Mouse (Mus musculus) embryonic facial prominence, embryonic 15.5 days (tissue): Measurements from ENCODE around the gene Dynll1. TPM values are rescaled to one million over a fixed set of nuclear protein-coding genes. Genes with fewer than 3 reads are reported as not detected.

ENCODE experiments used
- ATAC-seq: fragments of 200-750 bp; cut with Nextera tagmentation; 2 replicates; pipeline ENCODE4 v1.8.0; 2017; ENCODE audit warnings: low read depth, moderate TSS enrichment; ENCODE audit not compliant: insufficient number of reproducible peaks, low FRiP score, low TSS enrichment
- H3K27ac ChIP-seq: fragments of 300-500 bp; sonication (generic); replicated peaks from 2 replicates; pipeline ENCODE4 v1.5.1; 2015; ENCODE audit warnings: mild to moderate bottlenecking, inconsistent platforms
- H3K27me3 ChIP-seq: fragments of 300-500 bp; sonication (generic); 2 replicates; pipeline ENCODE4 v1.6.1; 2015; ENCODE audit warnings: inconsistent platforms
- H3K36me3 ChIP-seq: fragments of 300-500 bp; sonication (generic); 2 replicates; pipeline ENCODE4 v1.6.1; 2015; ENCODE audit warnings: mild to moderate bottlenecking, inconsistent platforms
- H3K4me1 ChIP-seq: fragments of 300-500 bp; sonication (generic); 2 replicates; pipeline ENCODE4 v1.6.1; 2015; ENCODE audit warnings: inconsistent platforms
- H3K4me2 ChIP-seq: fragments of 300-500 bp; sonication (generic); replicated peaks from 2 replicates; pipeline ENCODE4 v1.6.1; 2015; ENCODE audit warnings: mild to moderate bottlenecking, inconsistent platforms
- H3K4me3 ChIP-seq: fragments of 300-500 bp; sonication (generic); replicated peaks from 2 replicates; pipeline ENCODE4 v1.5.1; 2015; ENCODE audit warnings: mild to moderate bottlenecking, inconsistent platforms
- H3K9ac ChIP-seq: fragments of 300-500 bp; sonication (generic); 2 replicates; pipeline ENCODE4 v1.6.1; 2015; ENCODE audit warnings: inconsistent platforms
- H3K9me3 ChIP-seq: fragments of 300-500 bp; sonication (generic); replicated peaks from 2 replicates; pipeline ENCODE4 v1.6.1; 2016; ENCODE audit warnings: inconsistent platforms
- WGBS: fragments of 180-500 bp; shearing (Covaris S2); methylation state at CpG from one replicate; pipeline ENCODE4 v1.1.7; 2015; 5-methylcytosine and 5-hydroxymethylcytosine counted together
- polyA plus RNA-seq: library from polyadenylated mRNA; unstranded; fragments of >200 nt; fragmentation: Nextera tagmentation; extraction: Ambion mirVana; gene quantifications from 2 replicates; pipeline ENCODE4 v1.2.1, GENCODE M21; 2015

Dynll1 gene
- 1,800 and 1,802 TPM in 2 replicates for polyA plus RNA-seq

GRCm38 (mm10) chr5:115300792-115301614 lies at the start of gene Dynll1:
Gene Dynll1, minus strand, starts transcription at chr5:115300999.
- H3K4me1 ChIP-seq, result peaks cover 31% of the 10 kb centered on the region
- peak within 1 kb of the TSS; percentile 97 for H3K27ac ChIP-seq
- under 1% methylated on average over 66 of the region's 66 CpGs for WGBS
- peak within 1 kb of the TSS; percentile 96 for H3K9ac ChIP-seq
- no peaks in the 10 kb centered on the region for H3K9me3 ChIP-seq
- peak; percentile 98 for ATAC-seq
- no peaks in the 10 kb centered on the region for H3K27me3 ChIP-seq
- peak within 1 kb of the TSS; percentile 93 for H3K4me3 ChIP-seq
- H3K36me3 ChIP-seq, result peaks cover 30% of the 10 kb centered on the region
- peak within 1 kb of the TSS; percentile 79 for H3K4me2 ChIP-seq

GRCm38 (mm10) chr5:115349225-115349555 lies 48.4 kb upstream of the Dynll1 start:
- Histone ChIP-seq H3K4me1 (peaks cover 13% of the 10 kb centered on the region), H3K9me3 (no peaks in the 10 kb centered on the region), H3K4me2 (peak overlapping the region; percentile 90), H3K27ac (peak overlapping the region; percentile 86), H3K9ac (peak overlapping the region; percentile 64), H3K4me3 (peak overlapping the region; percentile 94), H3K36me3 (peaks cover 24% of the 10 kb centered on the region), H3K27me3 (no peaks in the 10 kb centered on the region)
- ATAC-seq, result no peak
- under 1% methylated on average over 18 of the region's 18 CpGs for WGBS

GRCm38 (mm10) chr5:115348546-115349224 lies 47.9 kb upstream of the Dynll1 start, which contains the start of gene Cox6a1:
Gene Cox6a1, minus strand, starts transcription at chr5:115348981.
- Histone ChIP-seq H3K27me3 (no peaks in the 10 kb centered on the region), H3K9me3 (no peaks in the 10 kb centered on the region), H3K27ac (peak within 1 kb of the TSS; percentile 86), H3K4me2 (peak within 1 kb of the TSS; percentile 90), H3K4me1 (peaks cover 13% of the 10 kb centered on the region), H3K4me3 (peak within 1 kb of the TSS; percentile 94), H3K36me3 (peaks cover 29% of the 10 kb centered on the region), H3K9ac (peak within 1 kb of the TSS; percentile 93)
- WGBS, result under 1% methylated on average over 64 of the region's 74 CpGs
- peak; percentile 95 for ATAC-seq

GRCm38 (mm10) chr5:115347564-115347963 lies 46.8 kb upstream of the Dynll1 start:
- peaks cover 41% of the 10 kb centered on the region for H3K36me3 ChIP-seq
- H3K4me1 ChIP-seq, result peaks cover 13% of the 10 kb centered on the region
- H3K27me3 ChIP-seq, result no peaks in the 10 kb centered on the region
- H3K9ac ChIP-seq, result peak overlapping the region; percentile 93; the same call in 1 of the 2 replicates
- WGBS, result 2% methylated on average over 5 of the region's 5 CpGs
- H3K9me3 ChIP-seq, result no peaks in the 10 kb centered on the region
- H3K4me2 ChIP-seq, result peak overlapping the region; percentile 90
- H3K27ac ChIP-seq, result no peak overlapping the region; the same call in 1 of the 2 replicates
- H3K4me3 ChIP-seq, result peak overlapping the region; percentile 94
- 0 out of 2 replicates have a peak, but pooled peaks have one; percentile 44 for ATAC-seq

- WGBS, result 12% methylated on average over 36 of the region's 36 CpGs
- Histone ChIP-seq H3K27ac (peak overlapping the region; percentile 48; the same call in 1 of the 2 replicates), H3K9ac (peak overlapping the region; percentile 94), H3K36me3 (peaks cover 49% of the 10 kb centered on the region), H3K27me3 (no peaks in the 10 kb centered on the region), H3K4me3 (peak overlapping the region; percentile 97), H3K9me3 (no peaks in the 10 kb centered on the region), H3K4me1 (peaks cover 23% of the 10 kb centered on the region), H3K4me2 (peak overlapping the region; percentile 73)
- no peak; the same call in 1 of the 2 replicates for ATAC-seq
These were observed 40.7 kb upstream of the Dynll1 start for GRCm38 (mm10) chr5:115341314-115342165.

- peak; percentile 89 for ATAC-seq
- Histone ChIP-seq H3K27ac (peak within 1 kb of the TSS; percentile 86), H3K9me3 (no peaks in the 10 kb centered on the region), H3K36me3 (peaks cover 49% of the 10 kb centered on the region), H3K4me1 (peaks cover 23% of the 10 kb centered on the region), H3K27me3 (no peaks in the 10 kb centered on the region), H3K4me2 (peak within 1 kb of the TSS; percentile 73), H3K4me3 (peak within 1 kb of the TSS; percentile 97), H3K9ac (peak within 1 kb of the TSS; percentile 94)
- under 1% methylated on average over 62 of the region's 62 CpGs for WGBS
These were observed 39.9 kb upstream of the Dynll1 start, which contains the start of the genes Gatc and Triap1 for GRCm38 (mm10) chr5:115340577-115341313. Gene Gatc, minus strand, starts transcription at chr5:115341178. Gene Triap1, plus strand, starts transcription at chr5:115341225.

- H3K27ac ChIP-seq, result no peak overlapping the region
- no peak overlapping the region; the same call in 1 of the 2 replicates for H3K9ac ChIP-seq
- H3K4me1 ChIP-seq, result peaks cover 23% of the 10 kb centered on the region
- H3K9me3 ChIP-seq, result no peaks in the 10 kb centered on the region
- H3K27me3 ChIP-seq, result no peaks in the 10 kb centered on the region
- H3K4me2 ChIP-seq, result peak overlapping the region; percentile 73
- peak overlapping the region; percentile 97 for H3K4me3 ChIP-seq
- 27% methylated on average over 7 of the region's 7 CpGs for WGBS
- peaks cover 49% of the 10 kb centered on the region for H3K36me3 ChIP-seq
- ATAC-seq, result no peak
These were observed 39.2 kb upstream of the Dynll1 start for GRCm38 (mm10) chr5:115340007-115340406.

- H3K27ac ChIP-seq, result no peak overlapping the region
- peaks cover 74% of the 10 kb centered on the region for H3K36me3 ChIP-seq
- no peak overlapping the region for H3K4me3 ChIP-seq
- WGBS, result 78% methylated on average over 3 of the region's 3 CpGs
- no peak overlapping the region for H3K9ac ChIP-seq
- no peak overlapping the region for H3K4me2 ChIP-seq
- no peaks in the 10 kb centered on the region for H3K27me3 ChIP-seq
- no peaks in the 10 kb centered on the region for H3K9me3 ChIP-seq
- H3K4me1 ChIP-seq, result peaks cover 13% of the 10 kb centered on the region; the same call in 1 of the 2 replicates
- no peak for ATAC-seq
These were observed 32.8 kb upstream of the Dynll1 start for GRCm38 (mm10) chr5:115333626-115334025.

- H3K4me2 ChIP-seq, result no peak overlapping the region
- H3K36me3 ChIP-seq, result peaks cover 62% of the 10 kb centered on the region
- no peak for ATAC-seq
- H3K27ac ChIP-seq, result no peak overlapping the region
- H3K27me3 ChIP-seq, result no peaks in the 10 kb centered on the region
- 75% methylated on average over 9 of the region's 9 CpGs for WGBS
- H3K4me3 ChIP-seq, result no peak overlapping the region
- peaks cover 26% of the 10 kb centered on the region for H3K4me1 ChIP-seq
- H3K9me3 ChIP-seq, result no peaks in the 10 kb centered on the region
- H3K9ac ChIP-seq, result no peak overlapping the region
These were observed 30.2 kb upstream of the Dynll1 start for GRCm38 (mm10) chr5:115330955-115331354.
